In the genomic region with DNA sequence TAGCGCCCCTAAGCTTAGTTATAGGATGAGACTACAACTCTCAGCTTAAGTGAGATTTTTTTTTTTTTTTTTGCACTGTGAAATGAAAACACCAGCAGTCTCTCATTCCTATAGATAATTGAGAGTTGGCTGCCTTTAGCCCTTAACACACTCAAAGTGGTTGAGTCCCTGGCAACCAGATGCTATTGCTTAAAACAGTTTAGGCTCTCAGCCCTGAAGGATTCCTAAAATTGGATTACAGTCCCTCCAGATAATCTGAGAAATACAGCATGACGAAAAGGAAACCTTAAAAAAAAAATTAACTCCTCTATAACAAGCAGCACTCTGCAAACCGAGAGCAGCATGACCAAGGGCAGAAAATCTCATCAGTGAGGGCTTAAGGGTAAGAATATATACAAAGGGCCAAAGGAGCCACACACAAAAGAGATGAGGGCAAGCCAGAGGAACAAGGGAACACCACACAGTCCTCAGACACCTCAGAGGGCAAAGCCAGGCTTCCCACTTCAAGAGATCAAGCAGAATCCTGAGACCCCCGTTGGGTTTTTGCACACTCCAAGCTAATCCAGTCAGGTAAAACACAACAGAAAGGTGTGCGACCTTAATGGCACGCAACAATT, we compare ENCODE assay signal across 31 mouse cellular contexts.
DNase-seq lines count a peak whose midpoint lies in the region; ATAC-seq lines count a peak whose summit lies in the region.
"Had no signal": no experiment of that assay in that cellular context is flagged by ENCODE, and none has a peak within 500 bp of the region (broad histone marks: within the 10 kb centered on the region; RNA-seq: fewer than 3 reads in every experiment).

No protein-coding gene starts in this region.

- H3K36me3 ChIP-seq in forebrain, embryonic 14.5 days (ENCODE audit: control insufficient read depth, insufficient read depth, low read length), result no peaks in the 10 kb centered on the region
- no peaks in the 10 kb centered on the region for H3K36me3 ChIP-seq in forebrain, embryonic 11.5 days (ENCODE audit: control insufficient read depth, insufficient read depth, low read length)
- H3K36me3 ChIP-seq in midbrain, embryonic 14.5 days (ENCODE audit: control insufficient read depth, insufficient read depth, low read length), result no peaks in the 10 kb centered on the region
- H3K36me3 ChIP-seq: heart, embryonic 12.5 days; hindbrain, embryonic 13.5 days; limb, embryonic 10.5 days; limb, embryonic 15.5 days; liver, embryonic 13.5 days; neural tube, embryonic 15.5 days had no signal

- 37% methylated on average over 6 of the region's 6 CpGs for WGBS in forebrain, embryonic 14.5 days
- WGBS in forebrain, embryonic 11.5 days, result 32% methylated on average over 6 of the region's 6 CpGs
- 17% methylated on average over 6 of the region's 6 CpGs for WGBS in midbrain, embryonic 14.5 days

- no peak overlapping the region for H3K9ac ChIP-seq in forebrain, embryonic 14.5 days (ENCODE audit: low read length)
- no peak overlapping the region for H3K9ac ChIP-seq in forebrain, embryonic 11.5 days (ENCODE audit: low read length)
- H3K9ac ChIP-seq in midbrain, embryonic 14.5 days (replicated peaks; ENCODE audit: low read length), result no peak overlapping the region
- H3K9ac ChIP-seq: heart, embryonic 12.5 days; hindbrain, embryonic 13.5 days; limb, embryonic 15.5 days; liver, embryonic 13.5 days; neural tube, embryonic 15.5 days had no signal

- peak; percentile 66 for DNase-seq in forebrain, embryonic 14.5 days (ENCODE audit: low spot score)
- DNase-seq in forebrain, embryonic 11.5 days (ENCODE audit: low spot score), result no peak
- peak; percentile 11 for DNase-seq in MN1 (ENCODE audit: low spot score)
- peak; percentile 28 for DNase-seq in brain, embryonic 18.5 days (ENCODE audit: low read depth, low spot score)
- DNase-seq in midbrain, embryonic 14.5 days, result peak; percentile 58
- DNase-seq in cerebellum, adult 9-11 months, result no peak
- no peak for DNase-seq in gastrocnemius, adult 18-20 months (ENCODE audit: low spot score)
- no peak for DNase-seq in gastrocnemius, postnatal 36 days
- DNase-seq: adrenal gland, postnatal 25 days; cerebellum, adult 9-10 months; gastrocnemius, postnatal 10 days; heart, adult 18-20 months; heart, postnatal 4 days; kidney, adult 8-10 months; kidney, postnatal 4 days; layer of hippocampus, postnatal 36 days; liver, embryonic 13.5 days; lung, adult 18-20 months; lung, postnatal 4 days; right cerebral cortex, postnatal 25 days; thymus, adult 18-20 months; thymus, postnatal 25 days had no signal

- H3K4me1 ChIP-seq in forebrain, embryonic 14.5 days (ENCODE audit: control insufficient read depth, insufficient read depth, low read length), result peaks cover 44% of the 10 kb centered on the region
- H3K4me1 ChIP-seq in forebrain, embryonic 11.5 days (replicated peaks; ENCODE audit: control insufficient read depth, insufficient read depth, low read length), result peaks cover 11% of the 10 kb centered on the region
- H3K4me1 ChIP-seq in midbrain, embryonic 14.5 days (ENCODE audit: control insufficient read depth, insufficient read depth, low read length), result peaks cover 42% of the 10 kb centered on the region
- H3K4me1 ChIP-seq: megakaryocyte, embryonic 14.5 days had no signal

- no peaks in the 10 kb centered on the region for H3K9me3 ChIP-seq in forebrain, embryonic 14.5 days (replicated peaks; ENCODE audit: control insufficient read depth, low read length)
- H3K9me3 ChIP-seq in forebrain, embryonic 11.5 days (ENCODE audit: control insufficient read depth, low read length), result no peaks in the 10 kb centered on the region
- H3K9me3 ChIP-seq in midbrain, embryonic 14.5 days (ENCODE audit: control insufficient read depth, low read length), result no peaks in the 10 kb centered on the region
- H3K9me3 ChIP-seq: heart, embryonic 12.5 days; hindbrain, embryonic 13.5 days; limb, embryonic 10.5 days; limb, embryonic 15.5 days; liver, embryonic 13.5 days; megakaryocyte, embryonic 14.5 days; neural tube, embryonic 15.5 days had no signal

- intact Hi-C loops in gastrocnemius, postnatal 36 days (cut with DNase I), result no loop called here

- no peak overlapping the region for H3K4me2 ChIP-seq in forebrain, embryonic 14.5 days (ENCODE audit: low read length)
- no peak overlapping the region for H3K4me2 ChIP-seq in forebrain, embryonic 11.5 days (ENCODE audit: low read depth, low read length, severe bottlenecking)
- H3K4me2 ChIP-seq in midbrain, embryonic 14.5 days (ENCODE audit: low read length), result no peak overlapping the region
- H3K4me2 ChIP-seq: heart, embryonic 12.5 days; hindbrain, embryonic 13.5 days; limb, embryonic 15.5 days; liver, embryonic 13.5 days; neural tube, embryonic 15.5 days had no signal

- H3K4me3 ChIP-seq in forebrain, embryonic 14.5 days (ENCODE audit: low read depth, low read length), result no peak overlapping the region
- no peak overlapping the region for H3K4me3 ChIP-seq in forebrain, embryonic 11.5 days (ENCODE audit: low read depth, low read length)
- no peak overlapping the region for H3K4me3 ChIP-seq in midbrain, embryonic 14.5 days (replicated peaks; ENCODE audit: low read depth, low read length)
- H3K4me3 ChIP-seq: heart, embryonic 12.5 days; hindbrain, embryonic 13.5 days; limb, embryonic 10.5 days; limb, embryonic 15.5 days; liver, embryonic 13.5 days; megakaryocyte, embryonic 14.5 days; neural tube, embryonic 15.5 days had no signal

- ATAC-seq in forebrain, embryonic 14.5 days, result no peak
- no peak for ATAC-seq in forebrain, embryonic 11.5 days (replicated peaks; ENCODE audit: low FRiP score)
- no peak for ATAC-seq in midbrain, embryonic 14.5 days (ENCODE audit: low FRiP score, low TSS enrichment)
- ATAC-seq: intestine, embryonic 16.5 days; lung, postnatal 0 days had no signal

- H3K27me3 ChIP-seq in forebrain, embryonic 14.5 days (replicated peaks; ENCODE audit: control insufficient read depth, insufficient read depth, low read length), result no peaks in the 10 kb centered on the region
- H3K27me3 ChIP-seq in forebrain, embryonic 11.5 days (ENCODE audit: control insufficient read depth, insufficient read depth, low read length), result no peaks in the 10 kb centered on the region
- peaks cover 5% of the 10 kb centered on the region; the same call in 1 of the 2 replicates for H3K27me3 ChIP-seq in midbrain, embryonic 14.5 days (ENCODE audit: control insufficient read depth, insufficient read depth, low read length)
- H3K27me3 ChIP-seq: heart, embryonic 12.5 days; hindbrain, embryonic 13.5 days; limb, embryonic 15.5 days; liver, embryonic 13.5 days; megakaryocyte, embryonic 14.5 days; neural tube, embryonic 15.5 days had no signal

- H3K27ac ChIP-seq in forebrain, embryonic 14.5 days (ENCODE audit: low read depth, low read length), result no peak overlapping the region
- H3K27ac ChIP-seq in forebrain, embryonic 11.5 days (ENCODE audit: low read depth, low read length), result no peak overlapping the region
- no peak overlapping the region for H3K27ac ChIP-seq in midbrain, embryonic 14.5 days (replicated peaks; ENCODE audit: low read depth, low read length)
- H3K27ac ChIP-seq: hindbrain, embryonic 13.5 days; kidney, postnatal 0 days; limb, embryonic 10.5 days; limb, embryonic 15.5 days; liver, embryonic 13.5 days; neural tube, embryonic 15.5 days had no signal

Comparison
In these comparisons a context has a peak if more than half of its experiments do, and no peak if none do; other contexts are left out.
1. DNase-seq: peak in forebrain, embryonic 14.5 days (single experiment), MN1 (single experiment), brain, embryonic 18.5 days (single experiment) and midbrain, embryonic 14.5 days (single experiment); none in forebrain, embryonic 11.5 days (single experiment), cerebellum, adult 9-11 months (single experiment), gastrocnemius, adult 18-20 months (single experiment) and gastrocnemius, postnatal 36 days (0 of 2).